Mouse (Mus musculus) midbrain, embryonic 14.5 days (tissue): ENCODE measurements at regions not wholly inside any gene's neighbourhood (a gene's known extent, or its start where the extent isn't known, plus 50 kb on each side); places are given as distances from the start of the nearest gene placed in this dataset.
"Not testable (repeated sequence)": the region's sequence is repeated elsewhere in the genome, so short reads cannot be mapped to it uniquely, and the experiment has no call there.

Source experiments
- ATAC-seq: fragments of 200-750 bp; cut with Nextera tagmentation; 2 replicates; pipeline ENCODE4 v1.8.0; 2017; ENCODE audit warnings: moderate number of reproducible peaks, moderate library complexity; ENCODE audit not compliant: low FRiP score, low TSS enrichment
- DNase-seq: peaks from one replicate; pipeline ENCODE4 v3.0.0-alpha.2; 2015
- H3K27ac ChIP-seq: fragments of 300-500 bp; sonication (generic); replicated peaks from 2 replicates; pipeline ENCODE4 v1.5.1; 2014; ENCODE audit warnings: mild to moderate bottlenecking, low read depth, low read length, moderate library complexity
- H3K27me3 ChIP-seq: fragments of 300-500 bp; sonication (generic); 2 replicates; pipeline ENCODE4 v1.6.1; 2014; ENCODE audit warnings: low read length, control low read depth, mixed read lengths; ENCODE audit not compliant: control insufficient read depth, insufficient read depth
- H3K36me3 ChIP-seq: fragments of 300-500 bp; sonication (generic); 2 replicates; pipeline ENCODE4 v1.6.1; 2014; ENCODE audit warnings: low read length, control low read depth; ENCODE audit not compliant: control insufficient read depth, insufficient read depth
- H3K4me1 ChIP-seq: fragments of 300-500 bp; sonication (generic); 2 replicates; pipeline ENCODE4 v1.6.1; 2014; ENCODE audit warnings: mild to moderate bottlenecking, antibody characterized with exemption, low read length, control low read depth; ENCODE audit not compliant: control insufficient read depth, insufficient read depth
- H3K4me2 ChIP-seq: fragments of 300-500 bp; sonication (generic); 2 replicates; pipeline ENCODE4 v1.6.1; 2014; ENCODE audit warnings: mild to moderate bottlenecking, low read length, moderate library complexity
- H3K4me3 ChIP-seq: fragments of 300-500 bp; sonication (generic); replicated peaks from 2 replicates; pipeline ENCODE4 v1.5.1; 2014; ENCODE audit warnings: low read depth, low read length
- H3K9ac ChIP-seq: fragments of 300-500 bp; sonication (generic); replicated peaks from 2 replicates; pipeline ENCODE4 v1.6.1; 2014; ENCODE audit warnings: mild to moderate bottlenecking, low read length, moderate library complexity
- H3K9me3 ChIP-seq: fragments of 300-500 bp; sonication (generic); 2 replicates; pipeline ENCODE4 v1.6.1; 2016; ENCODE audit warnings: low read length, control low read depth, mixed read lengths; ENCODE audit not compliant: control insufficient read depth
- WGBS: fragments of 180-500 bp; shearing (Covaris S2); extraction: QIAGEN DNeasy Blood & Tissue Kit; methylation state at CpG from one replicate; pipeline ENCODE4 v1.1.7; 2014; 5-methylcytosine and 5-hydroxymethylcytosine counted together

- H3K27me3 ChIP-seq, H3K27ac ChIP-seq, H3K9ac ChIP-seq, H3K36me3 ChIP-seq, DNase-seq, ATAC-seq, H3K4me1 ChIP-seq, H3K4me2 ChIP-seq, H3K4me3 ChIP-seq, H3K9me3 ChIP-seq: not testable (repeated sequence)
- 72% methylated on average over 1 of the region's 1 CpGs for WGBS
Measured at GRCm38 (mm10) chr14:53367420-53367819, 871.9 kb upstream of the Olfr1507 start.

GRCm38 (mm10) chr14:53363995-53364394 is 868.4 kb upstream of the Olfr1507 start:
- WGBS: 80% methylated on average over 5 of the region's 5 CpGs
- H3K4me1 ChIP-seq: not testable (repeated sequence)

GRCm38 (mm10) chr14:53362054-53362453 is 866.5 kb upstream of the Olfr1507 start:
- not testable (repeated sequence) for H3K9me3 ChIP-seq, H3K4me2 ChIP-seq, DNase-seq, H3K36me3 ChIP-seq, H3K4me3 ChIP-seq, ATAC-seq, H3K4me1 ChIP-seq, H3K9ac ChIP-seq, H3K27ac ChIP-seq, H3K27me3 ChIP-seq
- WGBS: 73% methylated on average over 2 of the region's 2 CpGs

More at GRCm38 (mm10) chr14:53363995-53364394, 868.4 kb upstream of the Olfr1507 start:
- ATAC-seq, H3K27me3 ChIP-seq, H3K4me2 ChIP-seq, H3K9ac ChIP-seq, H3K9me3 ChIP-seq, H3K36me3 ChIP-seq, DNase-seq, H3K4me3 ChIP-seq, H3K27ac ChIP-seq: not testable (repeated sequence)

- not testable (repeated sequence) for H3K27me3 ChIP-seq, H3K4me1 ChIP-seq, H3K36me3 ChIP-seq, H3K27ac ChIP-seq, H3K9ac ChIP-seq, DNase-seq, H3K4me3 ChIP-seq, H3K4me2 ChIP-seq, ATAC-seq, H3K9me3 ChIP-seq
- 90% methylated on average over 1 of the region's 2 CpGs for WGBS
Measured at GRCm38 (mm10) chr14:53357498-53357897, 861.9 kb upstream of the Olfr1507 start.

- not testable (repeated sequence) for H3K4me1 ChIP-seq, DNase-seq, H3K4me2 ChIP-seq, H3K9ac ChIP-seq, H3K27ac ChIP-seq, ATAC-seq, H3K36me3 ChIP-seq, H3K4me3 ChIP-seq, H3K9me3 ChIP-seq, H3K27me3 ChIP-seq
- no CpG with 5 or more reads among the region's 1 CpGs for WGBS
Measured at GRCm38 (mm10) chr14:53356783-53357182, 861.2 kb upstream of the Olfr1507 start.

GRCm38 (mm10) chr14:53351457-53351856 is 855.9 kb upstream of the Olfr1507 start:
- not testable (repeated sequence) for H3K4me3 ChIP-seq, H3K36me3 ChIP-seq, H3K4me2 ChIP-seq, H3K27ac ChIP-seq, ATAC-seq, H3K4me1 ChIP-seq, H3K9ac ChIP-seq, H3K9me3 ChIP-seq, DNase-seq, H3K27me3 ChIP-seq
- 100% methylated on average over 1 of the region's 3 CpGs for whole genome bisulfite sequencing

- not testable (repeated sequence) for H3K27me3 ChIP-seq, H3K4me1 ChIP-seq, H3K9me3 ChIP-seq, ATAC-seq, H3K36me3 ChIP-seq, H3K27ac ChIP-seq, H3K4me2 ChIP-seq, DNase-seq, H3K4me3 ChIP-seq, H3K9ac ChIP-seq
- 83% methylated on average over 1 of the region's 1 CpGs for WGBS
Measured at GRCm38 (mm10) chr14:53350780-53351179, 855.2 kb upstream of the Olfr1507 start.

- H3K4me3 ChIP-seq, H3K9ac ChIP-seq, ATAC-seq, H3K36me3 ChIP-seq, H3K27me3 ChIP-seq, H3K4me1 ChIP-seq, H3K4me2 ChIP-seq, H3K9me3 ChIP-seq, DNase-seq, H3K27ac ChIP-seq: not testable (repeated sequence)
Measured at GRCm38 (mm10) chr14:53349111-53349510, 853.6 kb upstream of the Olfr1507 start.

GRCm38 (mm10) chr14:53345568-53345967 is 850.0 kb upstream of the Olfr1507 start:
- ATAC-seq, H3K27ac ChIP-seq, H3K4me1 ChIP-seq, H3K9ac ChIP-seq, H3K4me3 ChIP-seq, H3K9me3 ChIP-seq, H3K36me3 ChIP-seq, H3K27me3 ChIP-seq, H3K4me2 ChIP-seq, DNase-seq: not testable (repeated sequence)
- 49% methylated on average over 2 of the region's 2 CpGs for WGBS
